Comparison of ENCODE assay signal across 14 mouse cellular contexts in the genomic region with DNA sequence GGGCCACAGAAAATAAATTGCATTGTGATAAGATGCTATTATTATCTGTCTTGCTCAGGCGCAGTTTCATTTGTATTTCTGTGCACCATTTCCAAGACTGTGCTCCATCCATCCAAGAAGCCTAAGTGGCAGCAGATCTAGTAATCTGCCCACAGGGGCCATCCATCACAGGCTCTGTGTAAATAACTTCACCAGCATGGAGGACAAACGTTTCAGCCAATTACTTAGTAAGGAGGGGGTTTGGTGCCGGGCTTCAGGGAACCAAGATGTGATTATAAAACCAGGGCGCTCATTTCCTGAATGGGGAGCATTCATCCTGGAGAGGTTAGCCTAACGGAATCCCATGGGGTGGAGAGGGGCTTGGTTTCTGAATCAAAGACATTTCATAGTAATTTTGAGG.
DNase-seq lines count a peak whose midpoint lies in the region; ATAC-seq lines count a peak whose summit lies in the region.
"Had no signal": no experiment of that assay in that cellular context is flagged by ENCODE, and none has a peak within 500 bp of the region (broad histone marks: within the 10 kb centered on the region; RNA-seq: fewer than 3 reads in every experiment).

No protein-coding gene starts in this region.

- WGBS in intestine, embryonic 16.5 days, result 31% methylated on average over 5 of the region's 5 CpGs
- 29% methylated on average over 5 of the region's 5 CpGs for WGBS in intestine, embryonic 15.5 days
- 38% methylated on average over 5 of the region's 5 CpGs for WGBS in hindbrain, embryonic 11.5 days

- H3K27me3 ChIP-seq in intestine, embryonic 16.5 days (replicated peaks; ENCODE audit: control insufficient read depth, insufficient read depth, low read length), result no peaks in the 10 kb centered on the region
- no peaks in the 10 kb centered on the region for H3K27me3 ChIP-seq in intestine, embryonic 15.5 days (replicated peaks)
- H3K27me3 ChIP-seq in hindbrain, embryonic 11.5 days (ENCODE audit: control insufficient read depth, insufficient read depth, low read length), result no peaks in the 10 kb centered on the region
- H3K27me3 ChIP-seq: forebrain, embryonic 12.5 days; megakaryocyte, embryonic 14.5 days; stomach, embryonic 15.5 days had no signal

- DNase-seq in embryo, embryonic 10 days (ENCODE audit: low spot score), result peak; percentile 74
- peak; percentile 27 for DNase-seq in hindbrain, embryonic 11.5 days (ENCODE audit: low spot score)
- peak; percentile 78 for DNase-seq in mesoderm, embryonic 11.5 days (ENCODE audit: low read depth, low spot score)
- DNase-seq in right cerebral cortex, adult 2 months (ENCODE audit: low spot score in 2 of 2), result no peak
- no peak for DNase-seq in thymus, postnatal 14 days
- no peak for DNase-seq in spleen, postnatal 4 days (ENCODE audit: low spot score in 2 of 2)
- DNase-seq: adrenal gland, postnatal 25 days; cerebellum, adult 9-11 months had no signal

- peaks cover 4% of the 10 kb centered on the region; the same call in 1 of the 2 replicates for H3K4me1 ChIP-seq in intestine, embryonic 16.5 days (ENCODE audit: control insufficient read depth, insufficient read depth, low read length)
- 0 out of 2 replicates have a peak, but pooled peaks cover 6% of the 10 kb centered on the region for H3K4me1 ChIP-seq in intestine, embryonic 15.5 days (replicated peaks)
- no peaks in the 10 kb centered on the region for H3K4me1 ChIP-seq in hindbrain, embryonic 11.5 days (replicated peaks; ENCODE audit: control insufficient read depth, insufficient read depth, low read length)

- no peaks in the 10 kb centered on the region for H3K9me3 ChIP-seq in intestine, embryonic 16.5 days (ENCODE audit: control insufficient read depth, low read length)
- H3K9me3 ChIP-seq in intestine, embryonic 15.5 days, result no peaks in the 10 kb centered on the region
- H3K9me3 ChIP-seq in hindbrain, embryonic 11.5 days (ENCODE audit: control insufficient read depth, low read length), result no peaks in the 10 kb centered on the region
- H3K9me3 ChIP-seq: forebrain, embryonic 12.5 days; megakaryocyte, embryonic 14.5 days; stomach, embryonic 15.5 days had no signal

- no peak overlapping the region for H3K4me2 ChIP-seq in intestine, embryonic 16.5 days (ENCODE audit: low read depth, low read length)
- no peak overlapping the region for H3K4me2 ChIP-seq in intestine, embryonic 15.5 days (replicated peaks)
- H3K4me2 ChIP-seq in hindbrain, embryonic 11.5 days (replicated peaks; ENCODE audit: low read depth, low read length), result no peak overlapping the region
- H3K4me2 ChIP-seq: forebrain, embryonic 12.5 days; stomach, embryonic 15.5 days had no signal

- H3K4me3 ChIP-seq in intestine, embryonic 16.5 days (ENCODE audit: low read length), result no peak overlapping the region
- H3K4me3 ChIP-seq in intestine, embryonic 15.5 days (replicated peaks), result no peak overlapping the region
- no peak overlapping the region for H3K4me3 ChIP-seq in hindbrain, embryonic 11.5 days (ENCODE audit: low read depth, low read length)
- H3K4me3 ChIP-seq: forebrain, embryonic 12.5 days; stomach, embryonic 15.5 days had no signal

- no peak for ATAC-seq in intestine, embryonic 16.5 days
- no peak for ATAC-seq in intestine, embryonic 15.5 days
- ATAC-seq in hindbrain, embryonic 11.5 days (ENCODE audit: low FRiP score), result peak; percentile 78

- no peaks in the 10 kb centered on the region for H3K36me3 ChIP-seq in intestine, embryonic 16.5 days (ENCODE audit: control insufficient read depth, insufficient read depth, low read length)
- H3K36me3 ChIP-seq in intestine, embryonic 15.5 days, result no peaks in the 10 kb centered on the region
- no peaks in the 10 kb centered on the region for H3K36me3 ChIP-seq in hindbrain, embryonic 11.5 days (ENCODE audit: control insufficient read depth, insufficient read depth, low read length)
- H3K36me3 ChIP-seq: forebrain, embryonic 12.5 days; stomach, embryonic 15.5 days had no signal

- H3K27ac ChIP-seq in intestine, embryonic 16.5 days (ENCODE audit: low read length), result peak overlapping the region; percentile 35; the same call in 1 of the 2 replicates
- no peak overlapping the region for H3K27ac ChIP-seq in intestine, embryonic 15.5 days
- no peak overlapping the region for H3K27ac ChIP-seq in hindbrain, embryonic 11.5 days (ENCODE audit: low read depth, low read length)
- H3K27ac ChIP-seq: forebrain, embryonic 12.5 days; liver, embryonic 14.5 days; stomach, embryonic 15.5 days had no signal

- no peak overlapping the region for H3K9ac ChIP-seq in intestine, embryonic 16.5 days (ENCODE audit: low read depth, low read length)
- H3K9ac ChIP-seq in intestine, embryonic 15.5 days, result no peak overlapping the region
- no peak overlapping the region for H3K9ac ChIP-seq in hindbrain, embryonic 11.5 days (ENCODE audit: low read depth, low read length)
- H3K9ac ChIP-seq: forebrain, embryonic 12.5 days; liver, embryonic 14.5 days; stomach, embryonic 15.5 days had no signal

Comparison
In these comparisons a context has a peak if more than half of its experiments do, and no peak if none do; other contexts are left out.
1. DNase-seq: peak in embryo, embryonic 10 days (single experiment), hindbrain, embryonic 11.5 days (single experiment) and mesoderm, embryonic 11.5 days (single experiment); none in right cerebral cortex, adult 2 months (0 of 2), thymus, postnatal 14 days (single experiment) and spleen, postnatal 4 days (0 of 2).